Mouse (Mus musculus): Measurements from ENCODE around the gene Serpina3f.

Serpina3f gene

GRCm38 (mm10) chr12:104230762-104231161 is 16.4 kb downstream of the Serpina3f start:
- peak; percentile 43; the same call in 1 of the 2 replicates for TF ChIP-seq GATA4 (IDR thresholded peaks at IDR 0.05; ENCODE audit: insufficient replicate concordance, low read length)

DNA sequence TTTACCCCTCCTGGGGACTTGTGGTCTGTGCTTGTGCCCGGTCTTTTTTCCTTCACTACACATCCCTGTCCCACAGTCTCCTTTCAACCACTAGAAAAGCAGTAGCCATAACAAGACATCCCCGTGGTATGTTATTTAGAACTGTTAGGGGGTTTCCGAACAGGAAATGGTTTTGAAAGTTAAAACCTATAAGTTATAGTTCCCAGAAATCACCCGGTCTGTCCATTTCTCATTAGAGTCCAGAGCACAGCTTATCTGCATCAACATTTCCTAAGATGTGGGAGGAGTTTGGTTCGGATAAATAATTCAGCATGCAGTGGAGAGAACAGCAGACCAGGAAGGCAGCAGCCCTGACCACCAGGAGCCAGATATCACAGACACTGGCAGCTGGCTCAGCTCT is 21.6 kb downstream of the Serpina3f start, which contains the start of gene Serpina3g:
Gene Serpina3g (plus strand): TSS at position 331 of the 400 bp plus-strand sequence.
- no peak; the same call in 1 of the 2 replicates for TF ChIP-seq GATA4 (IDR thresholded peaks at IDR 0.05; ENCODE audit: insufficient replicate concordance, low read length)

- no peak for TF ChIP-seq GATA4 (IDR thresholded peaks at IDR 0.05; ENCODE audit: insufficient replicate concordance, low read length)
These were observed 29.0 kb downstream of the Serpina3f start for GRCm38 (mm10) chr12:104243307-104243706.

- TF ChIP-seq GATA4 (IDR thresholded peaks at IDR 0.05; ENCODE audit: insufficient replicate concordance, low read length) = no peak
These were observed 30.7 kb downstream of the Serpina3f start for GRCm38 (mm10) chr12:104245092-104245491.

DNA sequence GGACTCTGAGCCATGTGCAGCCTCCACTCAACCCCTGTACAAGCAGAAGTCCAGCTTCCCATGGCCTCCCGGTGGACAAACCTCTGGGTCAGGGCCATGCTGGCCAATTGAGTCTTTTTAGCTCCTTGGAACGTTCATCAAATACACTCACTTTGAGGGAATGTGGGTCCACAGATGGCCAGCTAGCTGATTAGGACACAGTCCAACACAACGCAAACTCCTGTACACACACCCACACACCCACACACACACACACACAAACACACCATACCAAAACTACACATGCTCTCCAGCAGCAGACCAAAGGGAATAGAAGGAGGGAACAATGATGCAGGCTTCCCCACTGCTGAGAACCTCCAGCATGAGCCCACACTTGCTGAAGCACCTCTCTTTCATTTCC is 31.3 kb downstream of the Serpina3f start:
- TF ChIP-seq GATA4 (IDR thresholded peaks at IDR 0.05; ENCODE audit: insufficient replicate concordance, low read length) = no peak

DNA sequence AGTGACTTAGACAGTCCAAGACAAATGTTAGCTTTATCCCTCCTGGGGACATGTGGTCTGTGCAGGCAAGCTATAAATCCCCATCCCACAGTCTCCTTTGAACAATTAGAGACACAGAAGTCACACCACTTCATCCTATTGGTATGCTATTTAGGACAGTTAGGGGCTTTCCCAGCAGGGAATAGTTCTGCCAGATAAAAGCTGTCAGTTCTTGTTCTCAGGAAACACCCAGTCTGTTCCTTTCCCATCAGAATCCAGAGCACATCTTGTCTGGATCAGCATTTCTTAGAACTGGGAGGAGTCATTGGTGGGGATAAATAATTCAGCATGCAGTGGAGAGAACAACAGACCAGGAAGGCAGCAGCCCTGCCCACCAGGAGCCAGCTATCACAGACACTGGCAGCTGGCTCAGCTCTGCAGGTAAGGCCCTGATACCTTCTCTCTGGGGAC is 33.2 kb downstream of the Serpina3f start:
- TF ChIP-seq GATA4 (IDR thresholded peaks at IDR 0.05; ENCODE audit: insufficient replicate concordance, low read length) = peak; percentile 84; the same call in 1 of the 2 replicates

- TF ChIP-seq GATA4 (IDR thresholded peaks at IDR 0.05; ENCODE audit: insufficient replicate concordance, low read length) = no peak
These were observed 33.9 kb downstream of the Serpina3f start for GRCm38 (mm10) chr12:104248231-104248630.

GRCm38 (mm10) chr12:104261041-104261440 is 46.7 kb downstream of the Serpina3f start:
- TF ChIP-seq GATA4 (IDR thresholded peaks at IDR 0.05; ENCODE audit: insufficient replicate concordance, low read length) = no peak

- TF ChIP-seq GATA4 (IDR thresholded peaks at IDR 0.05; ENCODE audit: insufficient replicate concordance, low read length) = peak; percentile 70; the same call in 1 of the 2 replicates
These were observed 48.5 kb downstream of the Serpina3f start, which contains the start of gene Serpina3i for GRCm38 (mm10) chr12:104262863-104263262. Gene Serpina3i (plus strand): TSS chr12:104263122.

GRCm38 (mm10) chr12:104266374-104266773 is 52.0 kb downstream of the Serpina3f start:
- TF ChIP-seq GATA4 (IDR thresholded peaks at IDR 0.05; ENCODE audit: insufficient replicate concordance, low read length) = no peak
